Mouse (Mus musculus) gastrocnemius, adult 8-10 months (tissue): Measurements from ENCODE around the gene Lhx2. TPM values are rescaled to one million over a fixed set of nuclear protein-coding genes. Genes with fewer than 3 reads are reported as not detected.

Experiments used
- DNase-seq, 2 experiments: peaks; one replicate each; pipeline ENCODE4 v3.0.0; 2022; ENCODE audit warnings: low spot score in 2 of 2
- total RNA-seq, 4 experiments: library from RNA; stranded (reverse); gene quantifications; 2 replicates each; pipeline ENCODE4 v1.2.4; 2022

The Lhx2 gene
- total RNA-seq, 4 experiments from 2014 or later, result 0.09 to 0.32 (median 0.15) TPM; not detected in 1

- DNase-seq, result no peak
Observed at GRCm38 (mm10) chr2:38346881-38347764, 8.0 kb downstream of the Lhx2 start.

- DNase-seq, result no peak
Observed at GRCm38 (mm10) chr2:38347811-38348551, 8.9 kb downstream of the Lhx2 start.

GRCm38 (mm10) chr2:38348660-38349420 is 9.8 kb downstream of the Lhx2 start:
- DNase-seq, result no peak

- DNase-seq, result no peak
Observed at GRCm38 (mm10) chr2:38349447-38350350, 10.6 kb downstream of the Lhx2 start.

- no peak for DNase-seq
Observed at GRCm38 (mm10) chr2:38350386-38350785, 11.3 kb downstream of the Lhx2 start.

- peak; percentile 45 to 69 for DNase-seq
Observed at GRCm38 (mm10) chr2:38350796-38351195, 11.7 kb downstream of the Lhx2 start.

- DNase-seq, result no peak
Observed at GRCm38 (mm10) chr2:38351641-38352320, 12.7 kb downstream of the Lhx2 start.

- DNase-seq, result no peak
Observed at GRCm38 (mm10) chr2:38352321-38353007, 13.4 kb downstream of the Lhx2 start.

- DNase-seq, result no peak
Observed at GRCm38 (mm10) chr2:38353008-38353379, 13.9 kb downstream of the Lhx2 start.

- no peak for DNase-seq
Observed at GRCm38 (mm10) chr2:38353664-38354063, 14.6 kb downstream of the Lhx2 start.

- DNase-seq, result no peak
Observed at GRCm38 (mm10) chr2:38354179-38354716, 15.2 kb downstream of the Lhx2 start.

GRCm38 (mm10) chr2:38354717-38355510 is 15.8 kb downstream of the Lhx2 start:
- DNase-seq, result no peak

GRCm38 (mm10) chr2:38355731-38356427 is 16.8 kb downstream of the Lhx2 start:
- DNase-seq, result no peak

- no peak for DNase-seq
Observed at GRCm38 (mm10) chr2:38356428-38357260, 17.6 kb downstream of the Lhx2 start.

GRCm38 (mm10) chr2:38357294-38358246 is 18.5 kb downstream of the Lhx2 start:
- DNase-seq, result no peak

- no peak for DNase-seq
Observed at GRCm38 (mm10) chr2:38358611-38359010, 19.5 kb downstream of the Lhx2 start.
